Mouse (Mus musculus): Measurements from ENCODE around the gene Commd1.

GRCm38 (mm10) chr11:22897642-22898041, 84.5 kb downstream of the Commd1 start:
- no peak for TF ChIP-seq POLR2A (IDR thresholded peaks at IDR 0.05; ENCODE audit: borderline replicate concordance, control insufficient read depth, low read depth, low read length)
- no peak for TF ChIP-seq CTCF (IDR thresholded peaks at IDR 0.05; ENCODE audit: control insufficient read depth, insufficient read depth, low read length)
